Mouse (Mus musculus): ENCODE measurements around the gene Pcif1. TPM values are rescaled to one million over a fixed set of nuclear protein-coding genes. Genes with fewer than 3 reads are reported as not detected.

Gene Pcif1
- polyA plus RNA-seq, 1 experiment from 2014 or later = 57.1 TPM

DNA sequence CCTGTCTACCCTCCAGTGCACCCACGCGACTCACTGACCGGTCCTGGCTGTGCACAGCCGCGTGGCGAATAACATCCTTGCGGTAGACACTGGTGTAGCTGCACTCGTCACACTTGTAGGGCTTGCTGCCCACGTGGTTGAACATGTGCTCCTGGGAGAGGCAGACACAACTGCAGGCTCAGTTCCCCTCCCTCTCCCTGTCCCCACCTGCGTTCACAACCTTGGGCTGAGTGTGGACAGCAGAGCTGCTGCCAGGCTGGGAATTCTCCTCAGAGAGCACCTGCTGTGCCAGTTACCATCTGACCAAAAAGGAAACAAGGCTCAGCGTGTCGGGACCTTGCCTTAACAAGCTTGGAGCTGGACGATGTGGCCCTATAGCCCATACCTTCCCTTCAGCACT lies 22.3 kb downstream of the Pcif1 start:
- Histone ChIP-seq H3K9me3 (replicated peaks; ENCODE audit: control insufficient read depth, low read length) (peaks cover 4% of the 10 kb centered on the region), H3K36me3 (replicated peaks; ENCODE audit: control insufficient read depth, insufficient read depth, low read depth, low read length) (peaks cover 37% of the 10 kb centered on the region), H3K4me2 (ENCODE audit: low read depth, low read length) (no peak overlapping the region), H3K27me3 (ENCODE audit: control insufficient read depth, insufficient read depth, low read length) (no peaks in the 10 kb centered on the region), H3K27ac (replicated peaks; ENCODE audit: low read depth, low read length) (no peak overlapping the region), H3K4me1 (ENCODE audit: control insufficient read depth, insufficient read depth, low read length) (no peaks in the 10 kb centered on the region), H3K4me3 (ENCODE audit: low read depth, low read length) (no peak overlapping the region), H3K9ac (replicated peaks; ENCODE audit: low read length) (no peak overlapping the region)
- WGBS = 95% methylated on average over 13 of the region's 13 CpGs
- DNase-seq (ENCODE audit: low spot score) (no peak), ATAC-seq (replicated peaks; ENCODE audit: insufficient number of reproducible peaks, low FRiP score, low TSS enrichment, low read depth) (no peak)

DNA sequence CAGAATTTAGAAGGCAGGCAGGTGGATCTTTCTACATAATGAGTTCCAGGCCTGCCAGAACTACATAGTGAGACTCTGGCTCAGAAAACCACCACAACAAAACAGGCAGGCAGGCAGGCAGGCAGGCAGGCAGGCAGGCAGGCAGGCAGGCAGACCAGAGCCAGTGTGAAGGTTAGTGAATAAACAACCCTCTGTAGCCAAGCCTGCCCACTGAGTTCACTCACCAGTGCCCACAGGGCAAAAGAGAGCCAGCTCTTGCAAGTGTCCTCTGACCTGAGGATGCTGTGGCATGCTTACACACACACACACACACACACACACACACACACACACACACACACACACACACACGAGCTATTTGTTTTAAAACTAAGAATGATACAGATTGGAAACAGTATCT lies 24.4 kb downstream of the Pcif1 start:
- 88% methylated on average over 1 of the region's 1 CpGs for WGBS
- peaks cover 56% of the 10 kb centered on the region for H3K36me3 ChIP-seq (replicated peaks; ENCODE audit: control insufficient read depth, insufficient read depth, low read depth, low read length)

DNA sequence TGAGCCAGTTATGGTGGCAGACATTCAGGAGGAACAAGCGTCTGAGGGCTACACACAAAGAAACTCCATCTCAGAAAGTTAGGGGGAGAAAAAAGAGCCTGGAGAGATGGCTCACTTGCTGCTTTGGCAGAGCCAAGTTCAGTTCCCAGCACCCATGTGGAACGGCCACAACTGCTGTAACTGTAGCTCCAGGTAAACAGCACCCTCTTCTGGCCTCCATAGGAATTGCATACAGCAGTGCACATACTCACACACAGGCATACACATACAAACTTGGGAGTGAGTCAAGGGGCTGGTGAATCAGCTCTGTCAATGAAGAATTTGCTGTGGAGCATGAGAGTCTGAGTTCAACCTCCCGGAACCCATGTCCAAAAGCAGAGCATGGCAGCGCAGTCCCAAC lies 27.0 kb downstream of the Pcif1 start:
- Histone ChIP-seq H3K27ac (replicated peaks; ENCODE audit: low read depth, low read length) (no peak overlapping the region), H3K36me3 (replicated peaks; ENCODE audit: control insufficient read depth, insufficient read depth, low read depth, low read length) (peaks cover 48% of the 10 kb centered on the region), H3K9me3 (replicated peaks; ENCODE audit: control insufficient read depth, low read length) (peaks cover 4% of the 10 kb centered on the region), H3K27me3 (ENCODE audit: control insufficient read depth, insufficient read depth, low read length) (no peaks in the 10 kb centered on the region), H3K4me1 (ENCODE audit: control insufficient read depth, insufficient read depth, low read length) (no peaks in the 10 kb centered on the region), H3K9ac (replicated peaks; ENCODE audit: low read length) (no peak overlapping the region), H3K4me3 (ENCODE audit: low read depth, low read length) (no peak overlapping the region), H3K4me2 (ENCODE audit: low read depth, low read length) (no peak overlapping the region)
- ATAC-seq (replicated peaks; ENCODE audit: insufficient number of reproducible peaks, low FRiP score, low TSS enrichment, low read depth) (no peak), DNase-seq (ENCODE audit: low spot score) (no peak)
- WGBS = 96% methylated on average over 4 of the region's 4 CpGs

More for the DNA sequence above, 24.4 kb downstream of the Pcif1 start:
- peaks cover 4% of the 10 kb centered on the region for H3K9me3 ChIP-seq (replicated peaks; ENCODE audit: control insufficient read depth, low read length)
- H3K27me3 ChIP-seq (ENCODE audit: control insufficient read depth, insufficient read depth, low read length) = no peaks in the 10 kb centered on the region
- ATAC-seq (replicated peaks; ENCODE audit: insufficient number of reproducible peaks, low FRiP score, low TSS enrichment, low read depth) (no peak), DNase-seq (ENCODE audit: low spot score) (no peak)
- H3K4me1 ChIP-seq (ENCODE audit: control insufficient read depth, insufficient read depth, low read length) = no peaks in the 10 kb centered on the region
- no peak overlapping the region for H3K4me3 ChIP-seq (ENCODE audit: low read depth, low read length)
- H3K9ac ChIP-seq (replicated peaks; ENCODE audit: low read length) = no peak overlapping the region
- no peak overlapping the region for H3K27ac ChIP-seq (replicated peaks; ENCODE audit: low read depth, low read length)
- no peak overlapping the region for H3K4me2 ChIP-seq (ENCODE audit: low read depth, low read length)

DNA sequence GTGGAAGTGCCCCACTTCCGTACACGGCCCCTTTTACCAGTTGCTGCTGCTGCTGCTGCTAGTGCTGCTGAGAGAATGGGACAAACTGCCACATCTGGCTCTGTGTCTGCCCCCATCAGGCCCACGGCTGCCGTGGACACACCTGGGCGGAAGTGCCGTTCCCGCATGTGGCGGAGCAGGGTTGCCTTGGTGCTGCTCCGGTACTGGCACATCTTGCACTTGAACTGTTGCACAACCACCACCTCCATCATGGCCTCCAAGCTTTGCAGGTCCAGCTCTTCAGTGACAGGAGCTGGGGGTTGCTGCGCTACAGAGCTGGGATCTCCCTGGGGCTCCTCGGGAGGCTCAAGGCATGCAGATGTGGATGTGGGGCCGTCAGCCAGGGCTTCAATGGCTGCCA lies 28.4 kb downstream of the Pcif1 start:
- Histone ChIP-seq H3K27me3 (ENCODE audit: control insufficient read depth, insufficient read depth, low read length) (no peaks in the 10 kb centered on the region), H3K9ac (replicated peaks; ENCODE audit: low read length) (no peak overlapping the region), H3K4me3 (ENCODE audit: low read depth, low read length) (no peak overlapping the region), H3K4me1 (ENCODE audit: control insufficient read depth, insufficient read depth, low read length) (no peaks in the 10 kb centered on the region), H3K36me3 (replicated peaks; ENCODE audit: control insufficient read depth, insufficient read depth, low read depth, low read length) (peaks cover 40% of the 10 kb centered on the region), H3K4me2 (ENCODE audit: low read depth, low read length) (no peak overlapping the region), H3K27ac (replicated peaks; ENCODE audit: low read depth, low read length) (no peak overlapping the region), H3K9me3 (replicated peaks; ENCODE audit: control insufficient read depth, low read length) (peaks cover 4% of the 10 kb centered on the region)
- ATAC-seq (replicated peaks; ENCODE audit: insufficient number of reproducible peaks, low FRiP score, low TSS enrichment, low read depth) (no peak), DNase-seq (ENCODE audit: low spot score) (no peak)
- 92% methylated on average over 12 of the region's 12 CpGs for WGBS

DNA sequence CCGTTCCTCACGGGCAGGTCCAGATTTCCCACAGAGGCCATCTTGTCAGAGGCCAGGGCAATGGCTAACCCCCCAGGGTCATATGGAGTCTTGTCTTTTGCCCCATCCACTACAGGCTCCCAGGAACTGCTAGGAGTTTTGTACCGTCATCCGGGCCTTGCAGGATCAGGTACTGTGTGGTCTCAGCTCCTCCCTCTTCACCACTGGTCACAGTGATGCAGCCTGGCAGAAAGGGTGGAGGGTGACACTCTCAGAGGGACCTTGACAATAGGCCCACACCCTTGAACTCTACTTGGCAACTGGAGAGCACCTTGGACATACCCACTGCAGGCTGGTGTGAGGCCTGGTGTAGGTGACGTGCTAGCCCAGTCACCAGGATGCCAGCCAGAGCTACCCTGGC lies 28.9 kb downstream of the Pcif1 start:
- H3K27me3 ChIP-seq (ENCODE audit: control insufficient read depth, insufficient read depth, low read length) = no peaks in the 10 kb centered on the region
- no peak overlapping the region for H3K9ac ChIP-seq (replicated peaks; ENCODE audit: low read length)
- no peaks in the 10 kb centered on the region for H3K4me1 ChIP-seq (ENCODE audit: control insufficient read depth, insufficient read depth, low read length)
- H3K36me3 ChIP-seq (replicated peaks; ENCODE audit: control insufficient read depth, insufficient read depth, low read depth, low read length) = peaks cover 40% of the 10 kb centered on the region
- DNase-seq (ENCODE audit: low spot score) (no peak), ATAC-seq (replicated peaks; ENCODE audit: insufficient number of reproducible peaks, low FRiP score, low TSS enrichment, low read depth) (no peak)
- no peak overlapping the region for H3K27ac ChIP-seq (replicated peaks; ENCODE audit: low read depth, low read length)
- H3K4me2 ChIP-seq (ENCODE audit: low read depth, low read length) = no peak overlapping the region
- WGBS = 99% methylated on average over 5 of the region's 5 CpGs
- H3K9me3 ChIP-seq (replicated peaks; ENCODE audit: control insufficient read depth, low read length) = peaks cover 4% of the 10 kb centered on the region
- no peak overlapping the region for H3K4me3 ChIP-seq (ENCODE audit: low read depth, low read length)

DNA sequence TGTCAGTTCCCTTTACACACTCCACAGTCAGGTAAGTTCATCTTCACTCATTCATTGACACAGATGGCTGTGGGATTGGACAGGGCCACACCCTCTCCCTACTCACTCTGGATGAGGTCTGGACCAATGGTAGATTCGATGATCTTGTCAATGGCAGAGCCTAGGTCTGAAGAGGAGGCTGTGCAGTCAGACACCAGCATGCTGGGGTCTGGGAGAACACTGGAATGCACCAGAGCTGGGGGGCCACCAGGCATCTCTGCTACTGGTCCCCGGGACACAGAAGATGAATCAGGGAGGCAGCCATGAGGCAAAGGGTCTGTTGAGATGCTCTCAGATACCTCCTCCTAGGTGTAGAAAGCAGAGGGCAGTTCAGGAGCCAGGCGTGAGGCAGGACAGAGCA lies 30.0 kb downstream of the Pcif1 start:
- no peak for ATAC-seq (replicated peaks; ENCODE audit: insufficient number of reproducible peaks, low FRiP score, low TSS enrichment, low read depth)
- Histone ChIP-seq H3K9ac (replicated peaks; ENCODE audit: low read length) (no peak overlapping the region; the same call in 1 of the 2 replicates), H3K36me3 (replicated peaks; ENCODE audit: control insufficient read depth, insufficient read depth, low read depth, low read length) (peaks cover 39% of the 10 kb centered on the region), H3K9me3 (replicated peaks; ENCODE audit: control insufficient read depth, low read length) (peaks cover 4% of the 10 kb centered on the region), H3K4me1 (ENCODE audit: control insufficient read depth, insufficient read depth, low read length) (no peaks in the 10 kb centered on the region), H3K4me2 (ENCODE audit: low read depth, low read length) (no peak overlapping the region), H3K27me3 (ENCODE audit: control insufficient read depth, insufficient read depth, low read length) (no peaks in the 10 kb centered on the region), H3K27ac (replicated peaks; ENCODE audit: low read depth, low read length) (no peak overlapping the region), H3K4me3 (ENCODE audit: low read depth, low read length) (no peak overlapping the region)
- DNase-seq (ENCODE audit: low spot score) = no peak
- WGBS = 90% methylated on average over 3 of the region's 3 CpGs

DNA sequence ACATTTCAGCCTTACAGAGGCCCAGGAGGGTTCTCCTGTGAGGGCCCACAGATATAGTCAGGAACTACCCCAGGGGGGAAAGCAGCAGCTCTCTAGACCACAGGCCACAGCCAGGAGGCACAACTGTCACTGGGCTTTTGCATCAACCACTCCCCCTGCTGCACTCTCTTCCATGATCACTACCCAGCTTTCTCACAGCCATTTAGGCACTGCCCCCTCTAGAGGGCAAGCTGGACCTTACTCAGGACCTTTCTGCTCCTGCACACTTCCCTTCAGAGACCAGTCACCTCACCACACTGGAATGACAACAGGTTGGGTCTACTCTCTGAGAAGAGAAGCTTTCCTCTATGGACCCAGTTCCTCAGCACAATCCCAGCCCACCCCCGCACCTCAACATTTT lies 30.4 kb downstream of the Pcif1 start:
- peak; percentile 32 for DNase-seq (ENCODE audit: low spot score)
- WGBS = 81% methylated on average over 1 of the region's 1 CpGs
- Histone ChIP-seq H3K9ac (replicated peaks; ENCODE audit: low read length) (peak overlapping the region; percentile 98), H3K36me3 (replicated peaks; ENCODE audit: control insufficient read depth, insufficient read depth, low read depth, low read length) (peaks cover 35% of the 10 kb centered on the region), H3K4me1 (ENCODE audit: control insufficient read depth, insufficient read depth, low read length) (no peaks in the 10 kb centered on the region), H3K27me3 (ENCODE audit: control insufficient read depth, insufficient read depth, low read length) (no peaks in the 10 kb centered on the region), H3K27ac (replicated peaks; ENCODE audit: low read depth, low read length) (no peak overlapping the region), H3K4me2 (ENCODE audit: low read depth, low read length) (no peak overlapping the region), H3K4me3 (ENCODE audit: low read depth, low read length) (peak overlapping the region; percentile 73; the same call in 1 of the 2 replicates), H3K9me3 (replicated peaks; ENCODE audit: control insufficient read depth, low read length) (peaks cover 4% of the 10 kb centered on the region)
- no peak for ATAC-seq (replicated peaks; ENCODE audit: insufficient number of reproducible peaks, low FRiP score, low TSS enrichment, low read depth)

DNA sequence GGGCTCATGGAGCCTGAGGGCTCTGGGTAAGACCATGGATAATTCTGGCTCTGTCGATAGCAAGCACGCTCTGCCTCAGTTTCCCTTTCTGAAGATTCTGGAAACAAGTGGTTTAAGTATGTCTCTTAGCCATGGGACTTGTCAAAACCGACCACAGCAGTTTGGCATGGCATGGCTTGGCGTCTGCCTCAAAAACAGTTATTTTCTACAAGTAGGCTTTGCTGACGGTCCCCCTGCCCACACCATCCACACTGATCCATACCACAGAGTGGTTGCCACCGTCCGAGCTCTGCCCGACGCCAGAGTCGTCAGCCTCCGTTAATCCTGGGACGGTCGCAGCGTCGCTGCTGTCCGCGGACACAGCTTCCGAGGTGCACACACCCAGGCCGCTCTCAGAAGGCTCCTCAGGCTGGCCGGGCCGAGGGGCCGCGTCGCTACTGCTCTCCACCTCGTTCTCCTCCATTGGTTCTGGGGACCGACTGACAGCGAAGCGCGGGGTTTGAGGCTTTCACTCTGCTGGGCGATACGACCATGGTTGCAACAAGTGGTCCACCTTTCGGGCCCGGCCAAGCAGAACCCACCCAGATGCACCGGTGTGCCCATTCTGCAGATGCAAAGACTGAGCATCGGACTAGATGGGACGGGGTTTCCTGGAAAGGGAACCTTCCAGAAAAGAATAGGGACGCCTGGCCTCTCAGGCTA lies 31.4 kb downstream of the Pcif1 start:
- DNase-seq (ENCODE audit: low spot score) = no peak

More for the DNA sequence above, 31.4 kb downstream of the Pcif1 start:
- Histone ChIP-seq H3K4me2 (ENCODE audit: low read depth, low read length) (peak overlapping the region; percentile 83), H3K9me3 (replicated peaks; ENCODE audit: control insufficient read depth, low read length) (peaks cover 4% of the 10 kb centered on the region), H3K9ac (replicated peaks; ENCODE audit: low read length) (peak overlapping the region; percentile 98), H3K36me3 (replicated peaks; ENCODE audit: control insufficient read depth, insufficient read depth, low read depth, low read length) (peaks cover 30% of the 10 kb centered on the region), H3K27me3 (ENCODE audit: control insufficient read depth, insufficient read depth, low read length) (no peaks in the 10 kb centered on the region), H3K4me3 (ENCODE audit: low read depth, low read length) (peak overlapping the region; percentile 73), H3K27ac (replicated peaks; ENCODE audit: low read depth, low read length) (peak overlapping the region; percentile 98), H3K4me1 (ENCODE audit: control insufficient read depth, insufficient read depth, low read length) (no peaks in the 10 kb centered on the region)
- WGBS = 5% methylated on average over 37 of the region's 37 CpGs
- ATAC-seq (replicated peaks; ENCODE audit: insufficient number of reproducible peaks, low FRiP score, low TSS enrichment, low read depth) = peak; percentile 0; the same call in 1 of the 2 replicates

All from embryonic facial prominence, embryonic 11.5 days (tissue).